In the genomic region with DNA sequence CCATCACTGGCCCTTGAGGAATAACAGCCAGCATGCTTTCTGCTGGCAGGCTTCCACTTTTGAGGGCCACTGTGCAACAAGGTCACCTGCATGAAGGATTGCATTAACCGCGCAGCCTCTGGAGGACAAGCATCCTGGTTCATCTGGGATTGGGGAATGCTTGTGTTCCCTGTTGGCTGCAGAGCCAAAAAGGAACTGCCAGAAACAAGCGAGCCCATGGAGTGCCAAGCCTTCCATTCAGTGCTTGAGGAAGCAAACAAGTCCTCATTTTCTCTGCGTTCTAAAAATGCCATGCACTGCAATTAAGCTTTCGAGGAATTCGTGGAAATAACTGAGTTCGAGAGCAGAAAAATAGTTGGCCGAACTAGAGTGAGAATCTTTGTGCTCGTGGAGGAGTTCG, we compare ENCODE assay signal across 12 mouse cellular contexts.
DNase-seq lines count a peak whose midpoint lies in the region; ATAC-seq and TF ChIP-seq lines count a peak whose summit lies in the region.
"Had no signal": no experiment of that assay in that cellular context is flagged by ENCODE, and none has a peak within 500 bp of the region (broad histone marks: within the 10 kb centered on the region; RNA-seq: fewer than 3 reads in every experiment).

No protein-coding gene starts in this region.

- TF ChIP-seq CTCF in brain, embryonic 14.5 days (IDR thresholded peaks at IDR 0.05; ENCODE audit: borderline replicate concordance, extremely low read depth, insufficient read depth, insufficient read length) = no peak

- no peak for ATAC-seq in monocyte, adult 5-6 weeks (replicated peaks; ENCODE audit: insufficient number of reproducible peaks, low FRiP score, low TSS enrichment, poor library complexity, severe bottlenecking)
- ATAC-seq: lung, postnatal 0 days; midbrain, embryonic 15.5 days had no signal

- no peak for TF ChIP-seq POLR2A in brain, embryonic 14.5 days (IDR thresholded peaks at IDR 0.05; ENCODE audit: borderline replicate concordance, extremely low read depth, insufficient read depth, insufficient read length, poor library complexity, severe bottlenecking)

- intact Hi-C loops in left cerebral cortex, postnatal 25 days (cut with DNase I) = no loop called here

- peak; percentile 2 for DNase-seq in kidney, adult 18-20 months
- DNase-seq in kidney, postnatal 4 days = no peak
- DNase-seq in brain, embryonic 14.5 days (ENCODE audit: low read depth) = peak; percentile 65
- peak; percentile 18 to 42 for DNase-seq in frontal cortex, postnatal 36 days (ENCODE audit: low spot score in 2 of 2)
- DNase-seq in left cerebral cortex, postnatal 25 days (ENCODE audit: low spot score in 2 of 2) = peak; percentile 17 to 55
- no peak for DNase-seq in retina, embryonic 14.5 days (ENCODE audit: low spot score)
- DNase-seq: adrenal gland, postnatal 10 days; gastrocnemius, adult 2 months; heart, adult 18-20 months had no signal

Comparison
In these comparisons a context has a peak if more than half of its experiments do, and no peak if none do; other contexts are left out.
1. DNase-seq: peak in kidney, adult 18-20 months (single experiment), brain, embryonic 14.5 days (single experiment), frontal cortex, postnatal 36 days (2 of 2) and left cerebral cortex, postnatal 25 days (2 of 2); none in kidney, postnatal 4 days (0 of 2) and retina, embryonic 14.5 days (single experiment).